Mouse (Mus musculus): ENCODE results near the gene Zfp276. TPM values are rescaled to one million over a fixed set of nuclear protein-coding genes. Genes with fewer than 3 reads are reported as not detected.
"Not testable (repeated sequence)": the region's sequence is repeated elsewhere in the genome, so short reads cannot be mapped to it uniquely, and the experiment has no call there.

Gene Zfp276
- polyA plus RNA-seq, 1 experiment from 2014 or later, result 14.5 TPM

GRCm38 (mm10) chr8:123252925-123253324, 1.1 kb upstream of the Zfp276 start:
- peak overlapping the region; percentile 78 for H3K4me3 ChIP-seq (ENCODE audit: low read depth, low read length)
- 46% methylated on average over 4 of the region's 4 CpGs for WGBS
- no peak overlapping the region; the same call in 1 of the 2 replicates for H3K9ac ChIP-seq (replicated peaks; ENCODE audit: low read length)
- no peak for DNase-seq (ENCODE audit: low spot score)
- H3K9me3 ChIP-seq (replicated peaks; ENCODE audit: control insufficient read depth, low read length), result no peaks in the 10 kb centered on the region
- peak overlapping the region; percentile 94 for H3K4me2 ChIP-seq (ENCODE audit: low read depth, low read length)
- peaks cover 4% of the 10 kb centered on the region; the same call in 1 of the 2 replicates for H3K4me1 ChIP-seq (ENCODE audit: control insufficient read depth, insufficient read depth, low read length)
- ATAC-seq (replicated peaks; ENCODE audit: insufficient number of reproducible peaks, low FRiP score, low TSS enrichment, low read depth), result no peak
- H3K36me3 ChIP-seq (replicated peaks; ENCODE audit: control insufficient read depth, insufficient read depth, low read depth, low read length), result no peaks in the 10 kb centered on the region; the same call in none of the 2 replicates
- H3K27me3 ChIP-seq (ENCODE audit: control insufficient read depth, insufficient read depth, low read length), result no peaks in the 10 kb centered on the region
- H3K27ac ChIP-seq (replicated peaks; ENCODE audit: low read depth, low read length), result no peak overlapping the region

- Histone ChIP-seq H3K4me3 (ENCODE audit: low read depth, low read length) (peak overlapping the region; percentile 78), H3K4me2 (ENCODE audit: low read depth, low read length) (peak overlapping the region; percentile 94), H3K27ac (replicated peaks; ENCODE audit: low read depth, low read length) (peak overlapping the region; percentile 87), H3K9me3 (replicated peaks; ENCODE audit: control insufficient read depth, low read length) (no peaks in the 10 kb centered on the region), H3K9ac (replicated peaks; ENCODE audit: low read length) (peak overlapping the region; percentile 96), H3K4me1 (ENCODE audit: control insufficient read depth, insufficient read depth, low read length) (peaks cover 4% of the 10 kb centered on the region; the same call in 1 of the 2 replicates), H3K36me3 (replicated peaks; ENCODE audit: control insufficient read depth, insufficient read depth, low read depth, low read length) (no peaks in the 10 kb centered on the region; the same call in none of the 2 replicates), H3K27me3 (ENCODE audit: control insufficient read depth, insufficient read depth, low read length) (no peaks in the 10 kb centered on the region)
- no peak for DNase-seq (ENCODE audit: low spot score)
- WGBS, result under 1% methylated on average over 38 of the region's 40 CpGs
- peak; percentile 42 for ATAC-seq (replicated peaks; ENCODE audit: insufficient number of reproducible peaks, low FRiP score, low TSS enrichment, low read depth)
Observed at GRCm38 (mm10) chr8:123253451-123254098, 420 bp upstream of the Zfp276 start.

DNA sequence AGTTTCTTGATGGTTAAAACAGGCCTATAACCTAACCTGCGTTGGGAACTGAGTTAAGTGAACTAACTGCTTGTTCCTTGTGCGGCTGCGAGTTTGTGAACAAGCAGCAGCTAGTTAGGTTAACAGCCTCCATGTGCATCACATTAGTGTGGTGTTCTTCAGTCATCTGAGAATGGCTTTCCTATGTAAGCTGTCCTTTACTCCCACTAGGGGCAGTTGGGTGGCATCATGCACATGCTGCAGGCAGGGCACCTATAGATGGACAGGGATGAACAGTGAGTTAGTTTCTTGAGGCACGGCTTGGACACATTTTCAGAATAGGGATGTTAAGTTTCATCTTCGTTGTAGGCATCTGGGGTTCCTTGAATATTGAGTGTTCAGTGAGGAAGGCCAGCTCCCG, 1.2 kb downstream of the Zfp276 start:
- WGBS, result 67% methylated on average over 6 of the region's 6 CpGs
- no peaks in the 10 kb centered on the region for H3K27me3 ChIP-seq (ENCODE audit: control insufficient read depth, insufficient read depth, low read length)
- ATAC-seq (replicated peaks; ENCODE audit: insufficient number of reproducible peaks, low FRiP score, low TSS enrichment, low read depth), result no peak
- H3K4me2 ChIP-seq (ENCODE audit: low read depth, low read length), result peak overlapping the region; percentile 94
- H3K4me1 ChIP-seq (ENCODE audit: control insufficient read depth, insufficient read depth, low read length), result peaks cover 4% of the 10 kb centered on the region; the same call in 1 of the 2 replicates
- H3K9ac ChIP-seq (replicated peaks; ENCODE audit: low read length), result peak overlapping the region; percentile 96
- H3K9me3 ChIP-seq (replicated peaks; ENCODE audit: control insufficient read depth, low read length), result no peaks in the 10 kb centered on the region
- no peak for DNase-seq (ENCODE audit: low spot score)
- no peak overlapping the region for H3K27ac ChIP-seq (replicated peaks; ENCODE audit: low read depth, low read length)
- H3K4me3 ChIP-seq (ENCODE audit: low read depth, low read length), result peak overlapping the region; percentile 78
- H3K36me3 ChIP-seq (replicated peaks; ENCODE audit: control insufficient read depth, insufficient read depth, low read depth, low read length), result no peaks in the 10 kb centered on the region; the same call in none of the 2 replicates

- no peaks in the 10 kb centered on the region for H3K9me3 ChIP-seq (replicated peaks; ENCODE audit: control insufficient read depth, low read length)
- no peak overlapping the region for H3K9ac ChIP-seq (replicated peaks; ENCODE audit: low read length)
- H3K27me3 ChIP-seq (ENCODE audit: control insufficient read depth, insufficient read depth, low read length), result no peaks in the 10 kb centered on the region
- ATAC-seq (replicated peaks; ENCODE audit: insufficient number of reproducible peaks, low FRiP score, low TSS enrichment, low read depth), result no peak
- no peak overlapping the region for H3K4me2 ChIP-seq (ENCODE audit: low read depth, low read length)
- no peak for DNase-seq (ENCODE audit: low spot score)
- WGBS, result 45% methylated on average over 3 of the region's 3 CpGs
- H3K27ac ChIP-seq (replicated peaks; ENCODE audit: low read depth, low read length), result no peak overlapping the region
- no peaks in the 10 kb centered on the region; the same call in none of the 2 replicates for H3K36me3 ChIP-seq (replicated peaks; ENCODE audit: control insufficient read depth, insufficient read depth, low read depth, low read length)
- H3K4me1 ChIP-seq (ENCODE audit: control insufficient read depth, insufficient read depth, low read length), result peaks cover 4% of the 10 kb centered on the region; the same call in 1 of the 2 replicates
- no peak overlapping the region for H3K4me3 ChIP-seq (ENCODE audit: low read depth, low read length)
Observed at GRCm38 (mm10) chr8:123257114-123257513, 3.1 kb downstream of the Zfp276 start.

GRCm38 (mm10) chr8:123257593-123257992, 3.6 kb downstream of the Zfp276 start:
- not testable (repeated sequence) for H3K4me2 ChIP-seq (ENCODE audit: low read depth, low read length); H3K9ac ChIP-seq (replicated peaks; ENCODE audit: low read length); H3K27me3 ChIP-seq (ENCODE audit: control insufficient read depth, insufficient read depth, low read length); H3K9me3 ChIP-seq (replicated peaks; ENCODE audit: control insufficient read depth, low read length); H3K36me3 ChIP-seq (replicated peaks; ENCODE audit: control insufficient read depth, insufficient read depth, low read depth, low read length); H3K27ac ChIP-seq (replicated peaks; ENCODE audit: low read depth, low read length); DNase-seq (ENCODE audit: low spot score); H3K4me3 ChIP-seq (ENCODE audit: low read depth, low read length); H3K4me1 ChIP-seq (ENCODE audit: control insufficient read depth, insufficient read depth, low read length); ATAC-seq (replicated peaks; ENCODE audit: insufficient number of reproducible peaks, low FRiP score, low TSS enrichment, low read depth)
- WGBS, result 91% methylated on average over 8 of the region's 8 CpGs

DNA sequence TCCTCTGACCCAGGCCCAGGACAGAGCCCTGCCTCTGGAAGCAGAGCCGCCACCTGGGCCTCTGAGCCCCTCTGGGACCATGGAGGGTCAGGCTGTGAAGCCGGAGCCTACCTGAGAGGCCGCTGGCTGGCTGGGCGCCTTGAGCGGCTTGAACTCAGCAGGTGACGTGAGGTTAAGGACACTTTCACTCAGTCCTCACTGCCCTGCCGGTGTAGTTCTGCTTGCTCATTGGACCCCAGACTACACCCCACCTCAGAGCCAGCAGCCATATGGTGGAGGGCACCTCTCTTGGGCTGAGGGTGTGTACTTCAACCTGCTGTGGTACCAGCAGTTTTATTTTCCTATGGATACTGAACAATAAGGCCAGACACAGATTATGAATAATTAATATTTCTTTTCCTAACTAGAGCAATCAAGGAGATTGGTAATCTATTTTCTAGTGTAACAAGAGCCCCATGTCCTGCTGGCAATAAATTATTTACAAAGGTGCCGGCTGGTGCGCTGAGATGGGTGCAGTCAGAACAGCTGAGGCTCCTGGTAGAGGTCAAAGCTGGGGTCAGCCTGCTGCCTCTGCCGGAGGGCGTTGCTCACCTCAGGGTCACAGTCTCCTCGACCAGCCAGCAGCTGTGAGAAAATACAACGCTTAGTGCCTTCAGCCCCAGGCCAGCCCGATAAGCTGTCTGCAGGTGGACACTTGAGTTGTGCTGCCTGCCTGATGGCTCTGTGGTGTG, 14.1 kb downstream of the Zfp276 start:
- Histone ChIP-seq H3K27ac (replicated peaks; ENCODE audit: low read depth, low read length) (no peak overlapping the region), H3K9me3 (replicated peaks; ENCODE audit: control insufficient read depth, low read length) (no peaks in the 10 kb centered on the region), H3K4me3 (ENCODE audit: low read depth, low read length) (no peak overlapping the region), H3K36me3 (replicated peaks; ENCODE audit: control insufficient read depth, insufficient read depth, low read depth, low read length) (peaks cover 2% of the 10 kb centered on the region), H3K9ac (replicated peaks; ENCODE audit: low read length) (no peak overlapping the region), H3K27me3 (ENCODE audit: control insufficient read depth, insufficient read depth, low read length) (no peaks in the 10 kb centered on the region), H3K4me2 (ENCODE audit: low read depth, low read length) (no peak overlapping the region), H3K4me1 (ENCODE audit: control insufficient read depth, insufficient read depth, low read length) (no peaks in the 10 kb centered on the region)
- ATAC-seq (replicated peaks; ENCODE audit: insufficient number of reproducible peaks, low FRiP score, low TSS enrichment, low read depth), result peak; percentile 36; the same call in 1 of the 2 replicates
- 70% methylated on average over 14 of the region's 14 CpGs for WGBS
- no peak for DNase-seq (ENCODE audit: low spot score)

- DNase-seq (ENCODE audit: low spot score) (no peak), ATAC-seq (replicated peaks; ENCODE audit: insufficient number of reproducible peaks, low FRiP score, low TSS enrichment, low read depth) (no peak)
- Histone ChIP-seq H3K4me3 (ENCODE audit: low read depth, low read length) (no peak overlapping the region), H3K9ac (replicated peaks; ENCODE audit: low read length) (no peak overlapping the region), H3K9me3 (replicated peaks; ENCODE audit: control insufficient read depth, low read length) (no peaks in the 10 kb centered on the region), H3K4me1 (ENCODE audit: control insufficient read depth, insufficient read depth, low read length) (no peaks in the 10 kb centered on the region), H3K36me3 (replicated peaks; ENCODE audit: control insufficient read depth, insufficient read depth, low read depth, low read length) (peaks cover 2% of the 10 kb centered on the region; the same call in 1 of the 2 replicates), H3K27ac (replicated peaks; ENCODE audit: low read depth, low read length) (no peak overlapping the region), H3K27me3 (ENCODE audit: control insufficient read depth, insufficient read depth, low read length) (no peaks in the 10 kb centered on the region), H3K4me2 (ENCODE audit: low read depth, low read length) (no peak overlapping the region)
- WGBS, result 93% methylated on average over 10 of the region's 10 CpGs
Observed at GRCm38 (mm10) chr8:123271147-123271546, 17.2 kb downstream of the Zfp276 start.

GRCm38 (mm10) chr8:123271901-123272300, 17.9 kb downstream of the Zfp276 start:
- peak; percentile 6 for DNase-seq (ENCODE audit: low spot score)
- Histone ChIP-seq H3K4me2 (ENCODE audit: low read depth, low read length) (no peak overlapping the region), H3K4me1 (ENCODE audit: control insufficient read depth, insufficient read depth, low read length) (no peaks in the 10 kb centered on the region), H3K27me3 (ENCODE audit: control insufficient read depth, insufficient read depth, low read length) (no peaks in the 10 kb centered on the region), H3K36me3 (replicated peaks; ENCODE audit: control insufficient read depth, insufficient read depth, low read depth, low read length) (peaks cover 2% of the 10 kb centered on the region), H3K4me3 (ENCODE audit: low read depth, low read length) (no peak overlapping the region), H3K9me3 (replicated peaks; ENCODE audit: control insufficient read depth, low read length) (no peaks in the 10 kb centered on the region), H3K9ac (replicated peaks; ENCODE audit: low read length) (no peak overlapping the region), H3K27ac (replicated peaks; ENCODE audit: low read depth, low read length) (no peak overlapping the region)
- 73% methylated on average over 4 of the region's 4 CpGs for WGBS
- ATAC-seq (replicated peaks; ENCODE audit: insufficient number of reproducible peaks, low FRiP score, low TSS enrichment, low read depth), result no peak
